Mouse (Mus musculus) MN1 (cell line): ENCODE measurements at regions not wholly inside any gene's neighbourhood (a gene's known extent, or its start where the extent isn't known, plus 50 kb on each side); places are given as distances from the start of the nearest gene placed in this dataset.
A peak's percentile ranks its signal among the peaks of the same experiment; 100 is the strongest.
"Not testable (repeated sequence)": the region's sequence is repeated elsewhere in the genome, so short reads cannot be mapped to it uniquely, and the experiment has no call there.

Experiments used
- DNase-seq: peaks from one replicate; pipeline ENCODE4 v3.0.0-alpha.2; 2016; ENCODE audit warnings: low spot score

DNA sequence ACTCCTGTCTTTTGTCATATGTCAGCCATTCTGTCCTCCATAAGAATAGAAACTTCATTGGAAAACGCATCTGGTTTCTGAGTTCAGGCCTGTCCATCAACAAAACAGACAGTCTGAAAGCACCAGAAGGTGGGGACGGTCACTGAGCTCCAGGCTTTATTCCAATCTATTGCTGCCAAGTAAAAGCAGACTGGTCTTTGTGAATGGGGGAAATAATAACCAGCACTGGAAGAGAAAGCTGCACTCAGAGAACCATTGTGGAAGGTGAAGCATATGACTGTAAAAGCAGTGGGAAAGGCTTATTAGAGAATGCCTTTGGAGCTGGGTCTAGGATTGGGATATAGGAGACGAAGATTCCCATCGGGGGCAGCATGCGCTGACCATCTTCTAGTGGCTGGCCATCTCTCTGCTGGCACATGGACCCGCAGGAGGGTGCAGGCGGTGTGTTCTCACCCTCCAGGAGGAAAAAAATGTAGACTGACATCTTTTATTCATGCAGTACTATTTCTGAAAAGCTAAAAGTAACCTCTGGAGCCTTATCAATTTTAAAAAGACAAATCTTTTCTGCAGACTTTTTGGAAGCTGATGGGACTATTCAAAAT, 1638.0 kb downstream of the Car8 start:
- DNase-seq, result no peak

GRCm38 (mm10) chr4:6596321-6596720, 1642.5 kb downstream of the Car8 start:
- DNase-seq, result no peak

- DNase-seq, result not testable (repeated sequence)
These were observed 1646.0 kb downstream of the Car8 start for GRCm38 (mm10) chr4:6592890-6593289.

DNA sequence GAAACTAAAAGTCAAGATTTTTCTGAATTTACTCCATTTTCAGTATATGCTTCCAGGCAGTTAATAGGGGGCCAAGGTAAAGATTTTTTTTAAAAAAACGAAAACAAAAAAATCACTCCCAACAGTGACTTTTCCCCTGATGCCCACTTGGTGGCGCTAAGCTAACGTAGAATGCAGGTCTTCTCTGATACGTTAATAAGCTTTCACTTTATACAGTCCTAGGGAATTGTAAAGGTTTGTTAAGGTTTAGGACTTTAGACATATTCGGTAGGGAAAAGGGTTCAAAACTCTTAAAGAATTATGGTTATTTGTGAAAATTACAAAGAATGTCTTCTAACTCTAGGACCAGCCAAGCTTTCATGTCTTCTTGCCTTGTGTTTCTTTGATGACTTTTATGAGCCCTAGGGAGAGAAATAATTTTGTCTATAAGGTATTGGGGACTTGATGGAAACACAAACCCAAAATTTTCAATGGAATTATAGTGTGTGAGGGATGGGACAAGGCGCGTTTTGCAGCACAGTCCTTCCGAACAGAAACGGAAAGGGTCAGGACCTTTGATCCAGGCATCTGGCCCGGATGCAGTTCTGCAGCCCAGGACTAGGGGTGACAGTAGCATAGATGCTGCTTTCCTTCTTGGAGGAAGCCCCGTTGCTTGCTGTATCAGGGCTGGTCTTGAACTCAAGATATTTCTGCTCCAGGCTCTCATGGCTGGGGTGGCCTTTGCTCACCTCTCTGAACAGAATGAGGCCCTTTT, 1677.1 kb downstream of the Car8 start:
- peak; percentile 53 for DNase-seq

GRCm38 (mm10) chr4:6539626-6540025, 1699.2 kb downstream of the Car8 start:
- DNase-seq, result no peak

DNA sequence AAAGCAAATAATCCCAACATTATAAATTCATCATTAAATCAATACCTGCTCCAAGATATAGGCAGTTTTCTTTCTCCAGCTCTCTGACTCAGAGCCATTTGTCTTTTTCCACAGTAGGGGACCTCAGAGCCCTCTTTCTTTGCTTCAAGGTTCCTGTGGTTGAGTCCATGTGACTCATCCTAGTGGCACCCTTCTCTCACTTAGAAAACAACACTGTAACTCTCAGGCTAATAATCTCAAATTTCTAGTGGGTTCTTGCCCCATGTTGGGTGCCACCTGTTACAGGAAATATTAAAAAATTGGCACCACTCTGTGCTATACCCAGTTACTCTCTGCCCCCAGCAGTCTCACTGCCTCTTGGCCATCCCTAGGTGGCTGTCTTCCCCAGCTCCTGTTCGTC, 1706.4 kb downstream of the Car8 start:
- DNase-seq, result no peak

DNA sequence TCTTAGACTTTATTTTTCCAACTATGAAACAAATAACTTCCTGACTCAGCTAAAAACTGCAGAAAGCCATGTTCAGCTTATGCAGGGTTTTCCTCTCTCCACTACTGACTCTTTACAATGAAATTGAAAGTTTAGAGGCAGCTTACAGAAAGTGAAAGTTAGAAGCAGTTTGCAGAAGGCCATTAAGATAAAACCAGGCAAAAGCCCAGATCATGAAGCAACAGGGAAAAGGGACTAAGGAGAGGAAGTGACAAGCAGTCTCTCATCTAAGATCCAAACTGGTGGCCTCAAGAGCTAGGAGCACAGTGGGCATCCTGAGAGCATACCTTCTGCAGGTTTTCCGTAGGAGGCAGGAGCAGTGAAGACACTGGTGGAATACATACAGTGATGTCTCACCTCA, 1721.2 kb downstream of the Car8 start:
- DNase-seq, result no peak

DNA sequence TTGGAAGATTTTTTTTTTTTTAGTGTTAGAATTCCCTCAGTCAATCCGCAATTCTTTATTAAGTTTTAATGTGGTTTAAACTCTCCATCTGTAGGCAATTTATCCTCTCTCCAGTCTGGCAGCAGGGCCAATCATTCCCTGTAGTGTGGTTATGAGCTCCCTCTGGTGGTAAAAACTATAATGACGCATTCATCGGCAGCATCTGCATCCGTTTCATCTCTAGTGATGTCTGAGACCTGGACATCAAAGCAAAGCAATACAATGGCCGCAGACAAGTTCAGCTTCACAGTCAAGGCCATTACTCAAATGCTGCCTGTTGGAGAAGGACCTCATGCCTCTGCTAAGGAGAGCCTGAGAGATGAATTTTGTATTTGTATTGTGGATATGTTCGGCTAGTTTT, 1721.7 kb upstream of the Impad1 start:
- peak; percentile 66 for DNase-seq

DNA sequence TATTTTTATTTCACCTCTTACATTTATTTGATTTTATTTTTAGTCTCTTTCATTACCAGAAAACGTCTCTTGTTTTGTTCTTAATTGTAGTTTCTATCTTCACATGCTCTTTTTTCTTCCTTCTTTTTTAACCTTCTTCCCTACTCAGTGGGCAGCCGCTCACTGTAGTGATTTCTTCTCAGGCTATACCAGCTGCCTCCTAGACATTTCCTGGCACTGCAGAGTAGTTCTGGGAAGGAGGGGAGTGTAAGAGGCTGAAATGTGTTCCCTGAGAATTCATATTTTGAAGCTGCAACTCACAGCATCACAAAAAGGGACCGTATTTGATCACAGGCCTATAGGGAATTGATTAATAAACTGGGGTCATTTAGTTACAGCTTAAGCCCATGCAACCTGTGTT, 1720.5 kb upstream of the Impad1 start:
- DNase-seq, result no peak

GRCm38 (mm10) chr4:6512749-6513364, 1719.7 kb upstream of the Impad1 start:
- DNase-seq, result peak; percentile 69

- DNase-seq, result no peak
These were observed 1714.9 kb upstream of the Impad1 start for GRCm38 (mm10) chr4:6508091-6508490.
